Mouse (Mus musculus) midbrain, embryonic 14.5 days (tissue): ENCODE measurements around the gene Ilkap. TPM values are rescaled to one million over a fixed set of nuclear protein-coding genes. Genes with fewer than 3 reads are reported as not detected.

Experiments used
- ATAC-seq: fragments of 200-750 bp; cut with Nextera tagmentation; 2 replicates; pipeline ENCODE4 v1.8.0; 2017; ENCODE audit warnings: moderate number of reproducible peaks, moderate library complexity; ENCODE audit not compliant: low FRiP score, low TSS enrichment
- DNase-seq: peaks from one replicate; pipeline ENCODE4 v3.0.0-alpha.2; 2015
- H3K27ac ChIP-seq: fragments of 300-500 bp; sonication (generic); replicated peaks from 2 replicates; pipeline ENCODE4 v1.5.1; 2014; ENCODE audit warnings: mild to moderate bottlenecking, low read depth, low read length, moderate library complexity
- H3K27me3 ChIP-seq: fragments of 300-500 bp; sonication (generic); 2 replicates; pipeline ENCODE4 v1.6.1; 2014; ENCODE audit warnings: low read length, control low read depth, mixed read lengths; ENCODE audit not compliant: control insufficient read depth, insufficient read depth
- H3K36me3 ChIP-seq: fragments of 300-500 bp; sonication (generic); 2 replicates; pipeline ENCODE4 v1.6.1; 2014; ENCODE audit warnings: low read length, control low read depth; ENCODE audit not compliant: control insufficient read depth, insufficient read depth
- H3K4me1 ChIP-seq: fragments of 300-500 bp; sonication (generic); 2 replicates; pipeline ENCODE4 v1.6.1; 2014; ENCODE audit warnings: mild to moderate bottlenecking, antibody characterized with exemption, low read length, control low read depth; ENCODE audit not compliant: control insufficient read depth, insufficient read depth
- H3K4me2 ChIP-seq: fragments of 300-500 bp; sonication (generic); 2 replicates; pipeline ENCODE4 v1.6.1; 2014; ENCODE audit warnings: mild to moderate bottlenecking, low read length, moderate library complexity
- H3K4me3 ChIP-seq: fragments of 300-500 bp; sonication (generic); replicated peaks from 2 replicates; pipeline ENCODE4 v1.5.1; 2014; ENCODE audit warnings: low read depth, low read length
- H3K9ac ChIP-seq: fragments of 300-500 bp; sonication (generic); replicated peaks from 2 replicates; pipeline ENCODE4 v1.6.1; 2014; ENCODE audit warnings: mild to moderate bottlenecking, low read length, moderate library complexity
- H3K9me3 ChIP-seq: fragments of 300-500 bp; sonication (generic); 2 replicates; pipeline ENCODE4 v1.6.1; 2016; ENCODE audit warnings: low read length, control low read depth, mixed read lengths; ENCODE audit not compliant: control insufficient read depth
- WGBS: fragments of 180-500 bp; shearing (Covaris S2); extraction: QIAGEN DNeasy Blood & Tissue Kit; methylation state at CpG from one replicate; pipeline ENCODE4 v1.1.7; 2014; 5-methylcytosine and 5-hydroxymethylcytosine counted together
- polyA plus RNA-seq: library from polyadenylated mRNA; unstranded; fragments of >200 nt; fragmentation: Nextera tagmentation; extraction: Ambion mirVana; gene quantifications from 2 replicates; pipeline ENCODE4 v1.2.1, GENCODE M21; 2014

Gene Ilkap
- polyA plus RNA-seq, 1 experiment from 2014 or later, result 141 TPM

- no peak overlapping the region for H3K9ac ChIP-seq
- H3K4me2 ChIP-seq, result no peak overlapping the region
- H3K27me3 ChIP-seq, result no peaks in the 10 kb centered on the region
- H3K36me3 ChIP-seq, result no peaks in the 10 kb centered on the region
- H3K4me1 ChIP-seq, result no peaks in the 10 kb centered on the region
- no peak overlapping the region for H3K27ac ChIP-seq
- DNase-seq (no peak), ATAC-seq (no peak)
- no peaks in the 10 kb centered on the region for H3K9me3 ChIP-seq
- WGBS, result 57% methylated on average over 4 of the region's 4 CpGs
- H3K4me3 ChIP-seq, result no peak overlapping the region
Observed at GRCm38 (mm10) chr1:91332102-91332501, 66.5 kb downstream of the Ilkap start.

GRCm38 (mm10) chr1:91325488-91326042 lies 73.0 kb downstream of the Ilkap start:
- 81% methylated on average over 4 of the region's 4 CpGs for WGBS
- no peaks in the 10 kb centered on the region for H3K9me3 ChIP-seq
- DNase-seq, result no peak
- no peaks in the 10 kb centered on the region for H3K4me1 ChIP-seq
- no peak overlapping the region for H3K4me2 ChIP-seq
- no peaks in the 10 kb centered on the region for H3K27me3 ChIP-seq
- H3K4me3 ChIP-seq, result no peak overlapping the region
- H3K27ac ChIP-seq, result no peak overlapping the region
- H3K9ac ChIP-seq, result no peak overlapping the region
- no peak for ATAC-seq
- no peaks in the 10 kb centered on the region for H3K36me3 ChIP-seq

GRCm38 (mm10) chr1:91324646-91325045 lies 74.0 kb downstream of the Ilkap start:
- H3K9ac ChIP-seq, result no peak overlapping the region
- H3K36me3 ChIP-seq, result no peaks in the 10 kb centered on the region
- H3K9me3 ChIP-seq, result no peaks in the 10 kb centered on the region
- H3K4me2 ChIP-seq, result no peak overlapping the region
- DNase-seq, result no peak
- H3K27ac ChIP-seq, result no peak overlapping the region
- ATAC-seq, result no peak
- H3K4me1 ChIP-seq, result no peaks in the 10 kb centered on the region
- H3K4me3 ChIP-seq, result no peak overlapping the region
- H3K27me3 ChIP-seq, result no peaks in the 10 kb centered on the region
- 81% methylated on average over 2 of the region's 2 CpGs for WGBS

Other genes starting within 250 kb of the Ilkap start
- 2.6 and 7.4 TPM in 2 replicates for gene Ramp1, start 219.0 kb downstream of the Ilkap start, polyA plus RNA-seq
- 67.5 and 75.2 TPM in 2 replicates for gene Ube2f, start 148.5 kb downstream of the Ilkap start, polyA plus RNA-seq
- gene Scly, start 100.5 kb downstream of the Ilkap start, polyA plus RNA-seq, result 8.5 and 9.0 TPM in 2 replicates
- gene Espnl, start 76.7 kb downstream of the Ilkap start, polyA plus RNA-seq, result 0.11 and 0.22 TPM in 2 replicates
- gene Klhl30, start 47.8 kb downstream of the Ilkap start, polyA plus RNA-seq, result not detected in 2 replicates
- gene Erfe, start 32.4 kb downstream of the Ilkap start, polyA plus RNA-seq, result 0.17 and 0.42 TPM in 2 replicates
- gene Hes6, start 15.2 kb upstream of the Ilkap start, polyA plus RNA-seq, result 187 and 214 TPM in 2 replicates
- 3.0 and 6.8 TPM in 2 replicates for gene Per2, start 60.5 kb upstream of the Ilkap start, polyA plus RNA-seq
- gene Traf3ip1, start 95.8 kb upstream of the Ilkap start, polyA plus RNA-seq, result 8.6 and 9.2 TPM in 2 replicates
- gene Asb1, start 141.7 kb upstream of the Ilkap start, polyA plus RNA-seq, result 10.6 and 14.9 TPM in 2 replicates